Mouse (Mus musculus) C2C12 (cell line): ENCODE measurements at regions not wholly inside any gene's neighbourhood (a gene's known extent, or its start where the extent isn't known, plus 50 kb on each side); places are given as distances from the start of the nearest gene placed in this dataset.

Experiments used
- CTCF ChIP-seq: IDR thresholded peaks from one replicate; pipeline ENCODE4 v1.5.1; 2011; ENCODE audit not compliant: control insufficient read depth, insufficient read depth, insufficient read length
- MAX ChIP-seq: IDR thresholded peaks from one replicate; pipeline ENCODE4 v1.6.1; 2011; ENCODE audit warnings: mild to moderate bottlenecking, control low read depth
- USF1 ChIP-seq: IDR thresholded peaks from one replicate; pipeline ENCODE4 v1.6.1; 2011; ENCODE audit warnings: low read depth, mild to moderate bottlenecking, control low read depth, moderate library complexity

DNA sequence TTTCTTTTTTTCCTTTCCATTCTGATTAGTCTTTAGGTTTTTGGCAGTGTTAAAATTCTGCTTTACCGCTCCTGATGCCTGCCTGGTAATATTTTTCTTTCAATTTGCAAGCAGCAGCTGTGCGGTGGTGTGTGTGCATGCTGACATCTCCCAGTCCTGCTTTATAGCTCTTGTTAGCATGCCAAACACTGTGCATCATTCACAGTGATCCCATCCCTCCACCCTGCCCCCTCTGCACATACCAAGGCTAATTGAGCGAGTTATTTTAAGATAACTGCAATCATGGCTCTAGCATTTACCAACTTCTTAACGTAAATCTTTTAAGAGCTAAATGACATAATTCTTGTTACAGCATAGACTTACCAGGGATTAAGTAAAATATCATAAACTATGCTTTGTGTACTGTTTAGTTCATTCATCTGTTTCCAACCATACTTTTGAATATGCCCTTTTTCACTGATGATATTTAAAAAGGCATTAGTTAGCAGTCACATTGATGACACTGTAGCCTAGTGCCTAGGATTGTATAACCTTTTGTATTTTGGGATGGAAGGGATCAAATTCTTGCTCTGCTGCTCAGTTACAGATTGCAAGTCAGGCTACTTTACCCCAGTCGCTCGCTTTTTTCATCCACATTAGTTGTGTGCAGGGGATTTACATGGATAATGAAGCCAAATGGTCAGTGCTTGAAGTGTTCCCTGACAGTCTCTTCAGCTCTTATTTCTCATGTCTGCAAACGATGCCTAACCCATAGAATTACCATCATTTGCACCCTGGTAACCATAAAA is 487.0 kb downstream of the Lmo7 start:
- no peak for TF ChIP-seq CTCF
- no peak for TF ChIP-seq MAX
- no peak for TF ChIP-seq USF1
